Mouse (Mus musculus) cerebellum, adult 2 months (tissue): ENCODE results near the gene Gm20403. TPM values are rescaled to one million over a fixed set of nuclear protein-coding genes. Genes with fewer than 3 reads are reported as not detected.
A peak's percentile ranks its signal among the peaks of the same experiment; 100 is the strongest.

Experiments used
- DNase-seq, 2 experiments: peaks; one replicate each; pipeline ENCODE4 v3.0.0; 2021
- H3K27ac ChIP-seq: fragments of 200-500 bp; 2 replicates; pipeline ENCODE4 v1.5.1; 2012; ENCODE audit warnings: low read length, control low read depth, inconsistent platforms; ENCODE audit not compliant: insufficient read depth
- H3K27me3 ChIP-seq: fragments of 200-500 bp; 2 replicates; pipeline ENCODE4 v1.6.1; 2012; ENCODE audit warnings: inconsistent platforms, mild to moderate bottlenecking, low read length, moderate library complexity; ENCODE audit not compliant: control insufficient read depth, insufficient read depth
- H3K4me1 ChIP-seq: fragments of 200-500 bp; 2 replicates; pipeline ENCODE4 v1.6.1; 2011; ENCODE audit warnings: low read length; ENCODE audit not compliant: control insufficient read depth, insufficient read depth
- H3K4me3 ChIP-seq: fragments of 200-500 bp; replicated peaks from 2 replicates; pipeline ENCODE3; 2011; ENCODE audit warnings: mild to moderate bottlenecking, low read depth, low read length, control low read depth; ENCODE audit not compliant: insufficient read depth
- CTCF ChIP-seq: fragments of 200-500 bp; IDR thresholded peaks from 2 replicates; pipeline ENCODE4 v1.5.1; 2011; ENCODE audit warnings: low read depth, mild to moderate bottlenecking, control low read depth, low read length, moderate library complexity, borderline replicate concordance; ENCODE audit not compliant: insufficient read depth
- POLR2A ChIP-seq: fragments of 200-500 bp; IDR thresholded peaks from 2 replicates; pipeline ENCODE4 v1.6.1; 2011; ENCODE audit warnings: low read length, control low read depth, borderline replicate concordance; ENCODE audit not compliant: insufficient read depth
- WGBS: fragments of 180-500 bp; shearing (Covaris S2); methylation state at CpG from one replicate; pipeline ENCODE4 v1.1.7; 2018; 5-methylcytosine and 5-hydroxymethylcytosine counted together
- polyA plus RNA-seq: library from polyadenylated mRNA; depleted of rRNA; stranded (reverse); fragments of >200 nt; gene quantifications from 2 replicates; pipeline ENCODE4 v1.2.3, GENCODE M21; 2012

Gene Gm20403
- polyA plus RNA-seq, 1 experiment, result not detected

DNA sequence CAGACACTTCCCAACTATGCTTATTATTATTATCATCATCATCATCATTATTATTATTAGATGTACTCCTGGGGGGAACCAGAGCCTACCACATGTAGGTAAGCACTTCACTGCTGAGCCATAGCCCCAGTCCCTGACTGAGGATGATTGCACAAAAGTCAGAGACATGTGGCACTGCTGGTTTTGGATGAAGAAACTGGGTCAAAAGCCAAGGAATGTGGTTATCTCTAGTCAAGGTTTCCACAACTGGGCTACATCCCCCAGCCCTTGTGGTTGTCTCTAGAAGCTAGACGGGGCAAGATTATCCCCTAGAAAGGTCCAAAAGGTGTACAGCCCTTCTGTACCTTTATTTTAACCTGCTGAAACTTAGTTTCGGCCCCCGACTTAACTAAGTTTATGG, 6.5 kb upstream of the Gm20403 start:
- TF ChIP-seq POLR2A, result no peak
- no peak for TF ChIP-seq CTCF
- DNase-seq, result no peak
- H3K4me3 ChIP-seq, result no peak overlapping the region
- H3K4me1 ChIP-seq, result no peaks in the 10 kb centered on the region
- 96% methylated on average over 3 of the region's 3 CpGs for WGBS
- H3K27me3 ChIP-seq, result no peaks in the 10 kb centered on the region; the same call in 1 of the 2 replicates
- no peak overlapping the region for H3K27ac ChIP-seq

DNA sequence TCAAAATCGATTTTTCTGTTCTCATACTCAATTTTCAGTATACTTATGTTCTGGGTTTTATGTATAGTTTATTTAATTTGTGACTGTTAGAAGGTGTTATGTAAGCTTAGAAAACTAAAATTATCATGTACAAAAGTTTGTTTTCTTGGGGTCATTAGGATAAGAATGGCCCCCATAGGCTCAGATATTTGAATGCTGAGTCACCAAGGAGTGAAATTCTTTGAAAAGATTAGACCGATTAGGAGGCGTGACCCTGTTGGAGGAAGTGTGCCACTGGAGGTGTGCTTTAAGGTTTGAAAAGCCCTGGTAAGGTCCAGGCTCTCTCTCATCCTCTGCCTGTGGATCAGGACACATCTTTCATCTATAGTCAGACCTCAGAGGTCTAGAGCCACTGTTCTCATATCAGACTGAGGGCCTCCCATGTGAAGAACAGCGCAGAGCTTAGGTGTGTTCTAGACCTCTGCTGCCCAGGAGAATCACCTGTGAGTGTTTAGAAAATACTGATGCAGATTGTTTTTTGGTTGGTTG, 2.1 kb upstream of the Gm20403 start:
- 93% methylated on average over 4 of the region's 4 CpGs for WGBS
- no peaks in the 10 kb centered on the region for H3K27me3 ChIP-seq
- DNase-seq, result no peak

DNA sequence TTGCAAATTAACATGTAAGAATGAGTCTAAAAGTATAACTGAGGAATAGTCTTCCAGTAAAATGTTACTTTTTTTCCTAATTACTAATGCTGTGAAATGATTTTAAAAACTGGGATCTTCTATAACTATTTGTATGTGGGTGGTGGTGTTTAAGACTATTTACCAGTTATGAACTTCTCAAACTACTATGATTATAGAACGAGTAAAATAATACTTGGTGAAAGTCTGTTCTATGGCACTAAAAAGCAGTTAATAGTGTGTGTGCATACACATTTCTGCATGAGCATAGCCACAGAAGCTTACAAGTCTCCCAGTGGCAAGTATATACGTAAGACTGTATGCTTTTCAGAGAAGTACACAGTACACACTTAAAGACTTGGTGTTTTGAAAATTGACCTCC, 827 bp upstream of the Gm20403 start:
- no peak for DNase-seq
- no peak overlapping the region for H3K27ac ChIP-seq
- no peak for TF ChIP-seq CTCF
- TF ChIP-seq POLR2A, result no peak
- WGBS, result 78% methylated on average over 2 of the region's 2 CpGs
- H3K4me3 ChIP-seq, result no peak overlapping the region
- H3K4me1 ChIP-seq, result no peaks in the 10 kb centered on the region
- H3K27me3 ChIP-seq, result no peaks in the 10 kb centered on the region

More for the DNA sequence above, 2.1 kb upstream of the Gm20403 start:
- Histone ChIP-seq H3K27ac (no peak overlapping the region), H3K4me3 (no peak overlapping the region), H3K4me1 (no peaks in the 10 kb centered on the region)
- TF ChIP-seq CTCF, result no peak
- TF ChIP-seq POLR2A, result no peak

DNA sequence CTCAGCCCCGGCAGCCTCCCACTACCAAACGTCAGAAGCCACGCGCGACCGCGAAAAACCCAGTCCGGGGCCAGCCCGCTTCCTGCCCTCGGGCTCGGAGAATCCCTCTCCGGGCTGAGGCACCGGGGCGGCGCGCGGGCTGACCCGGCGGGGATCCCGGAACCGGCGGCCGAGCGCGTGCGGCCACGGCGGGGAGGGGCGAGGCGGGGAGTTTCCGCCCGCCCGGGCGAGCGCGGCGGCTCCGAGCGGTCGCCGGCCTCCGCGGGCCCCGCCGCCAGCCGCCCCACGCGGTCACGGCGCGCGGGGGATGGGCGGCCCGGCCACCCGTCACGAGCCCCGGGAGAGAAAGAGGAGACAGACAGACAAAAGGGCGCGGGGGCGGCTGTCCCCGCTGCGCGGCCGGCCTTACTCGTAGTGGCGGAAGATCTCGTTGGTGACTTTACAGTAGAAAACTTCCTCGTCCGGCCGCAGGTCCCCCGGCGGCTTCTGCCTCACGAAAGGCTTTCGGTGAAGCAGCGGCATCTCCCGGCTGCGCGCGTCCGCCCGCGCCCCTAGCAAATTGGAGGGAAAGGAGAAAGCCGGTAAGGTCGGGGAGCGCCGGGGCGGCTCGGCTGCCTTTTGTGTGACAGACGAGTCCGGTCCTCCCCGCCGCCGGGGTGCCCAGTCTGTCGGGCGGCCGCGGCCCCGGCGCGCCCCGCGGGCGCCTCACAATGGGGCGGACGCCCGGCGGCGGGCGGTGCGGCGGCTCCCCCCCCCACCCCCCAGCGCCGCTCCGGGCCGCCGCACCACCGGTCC, 875 bp downstream of the Gm20403 start:
- no peak overlapping the region for H3K27ac ChIP-seq
- DNase-seq, result peak; percentile 42 to 56
- no peaks in the 10 kb centered on the region for H3K27me3 ChIP-seq
- no peaks in the 10 kb centered on the region for H3K4me1 ChIP-seq
- peak overlapping the region; percentile 54 for H3K4me3 ChIP-seq
- 1% methylated on average over 112 of the region's 117 CpGs for WGBS
- TF ChIP-seq CTCF (no peak), POLR2A (no peak)

DNA sequence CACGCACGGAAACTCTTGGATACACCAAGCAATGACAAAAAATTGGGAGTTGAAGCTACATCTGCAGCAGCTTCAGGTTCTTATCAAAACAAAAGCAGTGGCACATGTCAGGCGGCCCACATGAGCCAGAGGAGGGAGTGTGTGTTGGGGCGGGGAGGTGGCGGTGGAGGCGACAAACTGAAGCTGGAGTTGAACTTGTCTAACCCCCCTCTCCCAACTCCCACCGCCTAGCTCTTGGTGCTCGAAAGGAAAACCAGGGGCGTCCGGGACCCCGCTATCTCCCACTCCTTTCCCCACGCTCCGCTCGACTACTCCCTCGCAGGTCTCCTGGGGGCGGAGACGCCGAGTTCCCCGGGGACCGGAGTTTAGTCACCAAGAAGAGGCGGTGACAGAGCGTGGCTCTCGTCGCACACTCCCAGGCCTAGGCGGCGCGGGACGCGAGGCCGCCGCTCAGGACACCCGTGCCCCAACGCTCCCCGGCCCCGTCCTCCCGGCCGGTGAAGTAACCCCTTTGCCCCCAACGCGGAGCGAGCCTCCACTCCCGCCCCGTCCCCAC, 1.6 kb downstream of the Gm20403 start:
- Histone ChIP-seq H3K4me3 (peak overlapping the region; percentile 54), H3K4me1 (no peaks in the 10 kb centered on the region), H3K27ac (no peak overlapping the region), H3K27me3 (no peaks in the 10 kb centered on the region)
- WGBS, result 2% methylated on average over 41 of the region's 42 CpGs
- DNase-seq, result peak; percentile 42 to 50
- TF ChIP-seq CTCF (no peak), POLR2A (no peak)

DNA sequence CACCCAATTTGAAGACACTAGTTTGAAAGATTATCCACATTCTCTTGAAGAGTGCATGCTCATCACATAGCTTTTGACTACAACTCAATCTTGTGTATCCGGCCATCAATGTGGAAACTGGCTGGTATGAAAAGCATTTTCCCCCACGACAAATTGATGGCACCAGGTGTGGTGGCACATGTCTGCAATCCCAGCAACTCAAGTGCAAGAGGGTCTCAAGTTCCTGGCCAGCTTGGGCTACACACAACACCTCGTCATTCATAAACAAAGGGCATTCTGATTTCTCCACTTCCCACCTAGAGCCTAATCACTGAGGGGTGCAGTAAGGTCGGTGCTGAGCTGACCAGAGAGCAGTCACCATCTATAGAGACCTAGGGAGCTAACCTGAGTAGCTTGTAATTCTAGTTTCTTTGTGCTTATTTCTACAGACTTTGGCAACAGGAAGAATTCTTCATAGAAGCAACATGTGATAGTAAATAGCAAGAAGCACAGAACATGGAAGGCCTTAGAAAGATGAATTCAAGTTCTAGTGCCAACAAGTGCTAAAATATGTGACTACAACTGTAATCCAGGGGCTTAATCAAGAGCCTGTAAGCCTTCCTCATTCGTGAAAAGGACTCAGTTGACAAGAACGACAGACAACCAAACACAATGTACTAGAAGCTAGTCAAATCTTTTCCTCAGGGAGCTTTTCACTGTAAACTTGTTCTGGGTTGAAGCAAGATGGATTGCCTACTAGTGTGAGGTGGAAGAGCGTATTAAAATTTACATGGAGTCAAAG, 3.2 kb downstream of the Gm20403 start:
- 80% methylated on average over 7 of the region's 7 CpGs for WGBS
- TF ChIP-seq CTCF, result no peak
- TF ChIP-seq POLR2A, result no peak

DNA sequence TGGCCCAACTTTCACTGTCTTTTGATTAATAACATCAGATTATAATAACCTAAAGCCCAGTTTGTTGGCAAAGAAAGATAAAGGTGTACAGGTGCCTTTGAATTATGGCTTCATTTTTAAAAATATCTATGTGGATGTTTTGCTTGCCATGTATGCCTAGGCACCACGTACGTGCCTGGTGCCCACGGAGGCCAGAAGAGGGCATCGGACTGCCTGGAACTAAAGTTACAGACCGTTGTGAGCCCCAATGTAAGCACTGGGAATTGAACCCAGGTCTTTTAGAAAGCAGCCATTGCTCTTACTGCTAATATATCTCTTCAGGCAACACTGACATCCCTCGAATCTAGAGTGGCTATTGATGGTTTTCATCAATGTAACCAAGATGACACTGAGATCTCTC, 4.4 kb downstream of the Gm20403 start:
- TF ChIP-seq POLR2A, result no peak
- no peak for TF ChIP-seq CTCF
- Histone ChIP-seq H3K27ac (no peak overlapping the region), H3K4me3 (no peak overlapping the region), H3K27me3 (no peaks in the 10 kb centered on the region), H3K4me1 (no peaks in the 10 kb centered on the region)
- DNase-seq, result no peak
- 71% methylated on average over 6 of the region's 6 CpGs for WGBS

More for the DNA sequence above, 3.2 kb downstream of the Gm20403 start:
- Histone ChIP-seq H3K27me3 (no peaks in the 10 kb centered on the region), H3K27ac (no peak overlapping the region), H3K4me1 (no peaks in the 10 kb centered on the region), H3K4me3 (no peak overlapping the region)
- no peak for DNase-seq
